Mouse (Mus musculus) CD8-positive naive resting alpha-beta T cell, adult 57 days (primary cell): Measurements from ENCODE around the gene Mindy2. TPM values are rescaled to one million over a fixed set of nuclear protein-coding genes. Genes with fewer than 3 reads are reported as not detected.

Source experiments
- total RNA-seq: library from RNA; stranded (reverse); gene quantifications from one replicate; pipeline ENCODE4 v1.2.4, GENCODE M21; 2023

Mindy2 gene
- total RNA-seq: 26.2 TPM

DNA sequence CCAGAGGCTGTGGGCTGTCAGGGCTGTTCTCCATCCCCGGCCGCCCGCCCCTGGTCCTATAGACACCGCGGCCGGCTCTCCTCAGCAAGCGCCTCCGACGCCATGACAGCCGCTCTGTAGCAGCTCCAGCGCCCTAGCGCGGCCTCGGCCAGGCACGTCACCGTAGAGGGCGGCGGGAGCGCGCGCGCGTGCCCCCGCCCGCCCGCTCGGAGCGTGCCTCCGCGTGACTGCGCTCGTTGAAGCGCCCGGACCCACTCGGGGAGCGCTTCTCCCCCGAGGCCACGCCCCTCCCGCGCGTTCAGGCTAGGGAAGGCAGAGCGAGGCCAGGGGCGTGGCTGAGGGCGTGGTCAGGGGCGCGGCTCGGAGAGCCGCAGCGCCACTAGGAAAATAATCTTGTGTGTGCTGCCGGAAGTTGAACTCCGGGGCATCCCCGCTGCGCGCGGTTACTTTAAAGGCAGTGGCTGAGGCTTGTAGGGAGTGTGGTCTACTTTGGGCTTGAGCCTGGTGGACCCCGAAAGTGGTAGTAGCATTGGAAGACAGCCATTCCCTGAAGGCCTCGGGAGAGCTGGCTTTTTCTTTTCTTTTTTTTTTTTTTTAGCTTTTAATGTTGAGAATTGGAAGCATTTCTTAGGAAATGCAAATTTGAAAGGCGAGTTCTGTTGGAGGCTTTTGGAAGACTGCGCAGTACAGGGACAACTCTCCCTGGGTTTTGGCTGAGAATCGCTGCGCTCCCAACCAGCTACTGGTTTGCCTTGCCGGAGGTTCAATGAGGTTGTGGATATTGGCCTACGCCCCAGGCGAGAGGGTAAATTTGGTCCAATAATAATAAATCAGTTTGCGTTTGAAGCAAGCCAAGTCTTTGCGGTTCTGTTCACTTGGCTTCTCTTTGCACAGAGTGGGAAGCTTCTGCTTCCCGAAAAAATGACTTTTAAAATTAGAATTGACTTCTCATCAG is at the start of gene Mindy2:
Mindy2 (minus strand) TSS at position 162 of the 955 bp plus-strand sequence.

DNA sequence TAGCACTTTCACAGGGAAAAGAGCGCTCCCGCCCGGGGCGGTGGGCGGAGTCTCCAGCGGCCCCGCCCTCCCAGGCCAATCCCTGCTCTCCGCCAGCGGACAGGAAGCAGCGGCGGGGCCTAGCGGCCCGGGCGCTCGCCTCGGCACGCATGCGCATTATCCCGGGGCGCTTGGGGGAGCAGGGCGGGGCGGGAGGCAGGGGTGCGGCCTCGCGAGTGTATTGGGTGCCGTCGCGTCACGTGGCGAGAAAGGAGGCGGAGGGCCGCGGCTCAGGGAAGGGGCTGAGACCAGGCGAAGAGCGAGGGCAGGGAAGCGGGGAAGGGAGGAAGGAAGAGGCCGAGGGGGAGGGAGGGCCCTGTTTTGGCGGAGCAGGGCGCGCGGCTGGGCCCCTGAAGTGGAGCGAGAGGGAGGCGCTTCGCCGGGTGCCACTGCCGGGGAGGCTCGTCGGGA is 21.7 kb upstream of the Mindy2 start, which contains the start of gene Adam10:
Adam10 (plus strand) TSS at position 316 of the 450 bp plus-strand sequence.

DNA sequence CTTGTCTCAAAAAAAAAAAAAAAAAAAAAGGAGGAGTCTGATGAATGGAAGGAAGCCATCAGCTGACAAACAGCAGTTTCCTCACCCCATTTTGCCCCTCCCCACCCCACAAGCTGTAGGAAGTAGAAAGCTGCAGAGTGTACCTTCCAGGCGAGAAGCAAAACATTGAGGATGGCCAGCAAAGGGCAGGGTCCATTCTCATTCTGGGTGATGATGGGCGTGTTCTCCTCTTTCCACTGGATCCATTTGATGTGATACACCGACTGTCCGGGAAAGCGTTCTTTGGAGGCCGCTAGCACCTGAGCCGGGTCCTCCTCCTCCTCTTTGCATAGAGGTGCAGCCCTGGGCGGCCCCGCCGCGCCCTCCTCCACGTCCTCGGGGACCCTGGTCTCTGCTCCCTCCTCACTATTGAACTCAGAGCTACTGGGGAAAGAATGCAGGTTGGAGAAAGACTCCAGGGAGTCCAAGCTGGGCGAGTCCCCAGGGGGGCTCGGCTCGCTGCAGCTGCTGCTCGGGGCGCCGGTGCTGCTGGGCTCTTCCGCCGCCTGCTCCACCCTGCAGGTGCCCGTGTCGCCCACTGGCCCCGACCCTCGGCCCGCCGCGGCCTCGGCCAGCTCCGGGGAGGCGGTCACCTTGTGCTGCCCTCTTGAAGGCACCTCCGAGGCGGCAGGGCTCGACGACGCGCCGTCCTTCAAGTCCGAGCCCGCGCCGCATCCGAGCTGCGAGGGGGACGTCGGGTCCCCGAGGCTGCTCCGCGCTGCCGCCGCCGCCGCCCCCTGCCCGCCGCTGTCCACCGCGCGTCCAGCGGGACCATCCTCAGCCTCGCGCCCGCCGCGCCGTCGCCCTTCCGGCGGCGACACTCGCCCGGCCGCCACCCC is 605 bp downstream of the Mindy2 start, which contains the start of gene Gm10642:
Gm10642 (plus strand) TSS at position 122 of the 878 bp plus-strand sequence.

Other genes starting within 250 kb of the Mindy2 start
- gene Ccnb2, start 235.6 kb downstream of the Mindy2 start, total RNA-seq: 1.2 TPM
- gene Rnf111, start 153.4 kb downstream of the Mindy2 start, total RNA-seq: 63.2 TPM
- gene Sltm, start 114.4 kb downstream of the Mindy2 start, total RNA-seq: 109 TPM
- gene Gm10642, start 923 bp downstream of the Mindy2 start, total RNA-seq: 2.0 TPM
- 62.7 TPM for gene Adam10, start 21.8 kb upstream of the Mindy2 start, total RNA-seq